13 mouse cellular contexts compared by ENCODE assay signal in the genomic region with DNA sequence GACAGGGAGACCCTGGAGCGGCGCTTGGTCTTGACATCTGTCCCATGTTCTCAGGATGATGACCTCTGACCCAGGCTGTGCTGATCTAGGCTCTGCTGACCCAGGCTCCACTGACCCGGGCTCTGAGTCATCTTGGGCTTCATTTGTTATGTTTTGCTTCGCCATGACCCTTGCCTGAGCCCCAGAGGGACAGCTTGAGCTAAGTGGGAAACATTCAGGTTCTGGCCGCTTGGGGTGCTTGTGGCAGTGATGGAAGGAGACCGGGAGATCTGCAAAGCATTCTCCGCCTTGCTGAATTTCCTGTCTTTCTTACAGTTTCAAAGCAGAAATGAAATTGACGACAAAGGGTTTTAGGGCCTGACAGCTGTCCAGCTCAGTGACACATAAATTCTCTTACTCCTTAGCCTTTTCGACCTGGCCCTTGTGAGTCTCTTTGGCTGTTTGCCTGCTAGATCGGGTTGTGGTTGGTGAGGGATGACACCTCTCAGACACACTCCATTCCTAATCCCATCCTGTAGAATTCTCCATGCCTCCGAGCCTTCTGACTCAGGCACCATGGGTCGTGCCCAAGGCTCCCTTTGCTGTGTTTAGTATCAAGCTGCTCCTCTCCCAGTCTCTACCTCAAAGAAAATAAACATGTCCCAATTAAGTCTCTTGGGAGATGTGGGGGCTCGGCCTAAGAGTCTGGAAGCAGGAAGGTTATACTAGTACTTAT. TPM values are rescaled to one million over a fixed set of nuclear protein-coding genes. Genes with fewer than 3 reads are reported as not detected.
A peak's percentile ranks its signal among the peaks of the same experiment; 100 is the strongest.
DNase-seq lines count a peak whose midpoint lies in the region; TF ChIP-seq lines count a peak whose summit lies in the region.
"Had no signal": no experiment of that assay in that cellular context is flagged by ENCODE, and none has a peak within 500 bp of the region (broad histone marks: within the 10 kb centered on the region; RNA-seq: fewer than 3 reads in every experiment).

No protein-coding gene starts in this region.

- H3K36me3 ChIP-seq in myocyte (ENCODE audit: control insufficient read depth, insufficient read depth), result no peaks in the 10 kb centered on the region
- H3K36me3 ChIP-seq: liver, embryonic 15.5 days; neural tube, embryonic 15.5 days had no signal

- intact Hi-C loops in gastrocnemius, adult 2 months (cut with DNase I), result no loop called here

- H3ac ChIP-seq in myocyte (ENCODE audit: control insufficient read depth, insufficient read length), result no peak overlapping the region

- no peaks in the 10 kb centered on the region for H3K27me3 ChIP-seq in myocyte (ENCODE audit: control insufficient read depth, insufficient read depth, insufficient read length)
- H3K27me3 ChIP-seq: neural tube, embryonic 15.5 days had no signal

- H3K27ac ChIP-seq in gastrocnemius, adult 2 months, result peak overlapping the region; percentile 71
- H3K27ac ChIP-seq: liver, embryonic 15.5 days had no signal

- TF ChIP-seq CTCF in gastrocnemius, adult 2 months (IDR thresholded peaks at IDR 0.05), result no peak; the same call in 1 of the 2 replicates

- no peak for DNase-seq in gastrocnemius, adult 2 months
- DNase-seq in gastrocnemius, postnatal 25 days, result no peak
- peak; percentile 60 for DNase-seq in kidney, postnatal 10 days
- no peak for DNase-seq in kidney, adult 18-20 months
- peak; percentile 12 for DNase-seq in ovary, postnatal 36 days (ENCODE audit: low spot score)
- no peak for DNase-seq in ovary, postnatal 14 days (ENCODE audit: low spot score)
- no peak for DNase-seq in urinary bladder, postnatal 4 days (ENCODE audit: low spot score in 2 of 2)
- DNase-seq: midbrain, embryonic 14.5 days had no signal

- H3K4me2 ChIP-seq in myocyte (ENCODE audit: low read depth), result peak overlapping the region; percentile 50
- H3K4me2 ChIP-seq: liver, embryonic 15.5 days had no signal

- TF ChIP-seq POLR2A in myocyte (IDR thresholded peaks at IDR 0.05; ENCODE audit: insufficient read length, low read depth), result no peak

- H3K79me2 ChIP-seq in myocyte (ENCODE audit: control insufficient read depth, insufficient read depth), result no peaks in the 10 kb centered on the region

- no peak overlapping the region for H3K4me3 ChIP-seq in gastrocnemius, adult 2 months
- H3K4me3 ChIP-seq in myocyte, result no peak overlapping the region
- H3K4me3 ChIP-seq: liver, embryonic 15.5 days; neural tube, embryonic 15.5 days had no signal

TF ChIP-seq in myocyte, 11 proteins besides CTCF, POLR2A, EP300 and RAD21:
- TF ChIP-seq MYOD1 (IDR thresholded peaks at IDR 0.05; ENCODE audit: control insufficient read depth in 1 of 3, insufficient read length in 2 of 3, low read depth in 2 of 3) (peak in 1 of 3 experiments; percentile 18), REST (IDR thresholded peaks at IDR 0.05; ENCODE audit: insufficient read depth, insufficient read length) (no peak)

RNA-seq across cellular contexts. Expression of gene C1qtnf1, which starts 3.2 kb away (rescaled TPM):
- 10 to 100 TPM in 1 of 2 experiments, 1 to 10 TPM in 1; 7.9 to 12.6 TPM for total RNA-seq in gastrocnemius, adult 2 months (2021)
- total RNA-seq in gastrocnemius, postnatal 25 days (2021), result 10 to 100 TPM in 1 of 2 experiments, 1 to 10 TPM in 1; 9.2 to 13.4 TPM
- 9.8 TPM for polyA plus RNA-seq in myocyte (2012; fragmentation: generic; extraction: Trizol)
- total RNA-seq: common myeloid progenitor, adult 5-6 weeks; granulocyte monocyte progenitor cell, adult 5-6 weeks had no signal

RNA-seq across cellular contexts. Expression of gene Cant1, which starts 5.9 kb away (rescaled TPM):
- total RNA-seq in gastrocnemius, adult 2 months (2021), result 10 to 100 TPM; 10.7 to 11.6 TPM
- total RNA-seq in gastrocnemius, postnatal 25 days (2021), result 1 to 10 TPM; 9.3 to 9.9 TPM
- polyA plus RNA-seq in myocyte (2012; fragmentation: generic; extraction: Trizol), result 33.7 TPM

RNA-seq across cellular contexts. Expression of gene Lgals3bp, which starts 22.9 kb away (rescaled TPM):
- total RNA-seq in gastrocnemius, adult 2 months (2021), result 10 to 100 TPM; 12.0 to 17.0 TPM
- total RNA-seq in gastrocnemius, postnatal 25 days (2021), result 10 to 100 TPM; 11.0 to 14.7 TPM
- 16.4 TPM for polyA plus RNA-seq in myocyte (2012; fragmentation: generic; extraction: Trizol)

RNA-seq across cellular contexts. Expression of gene Engase, which starts 51.9 kb away (rescaled TPM):
- 1 to 10 TPM; 4.3 to 6.2 TPM for total RNA-seq in gastrocnemius, adult 2 months (2021)
- 1 to 10 TPM; 5.4 to 9.5 TPM for total RNA-seq in gastrocnemius, postnatal 25 days (2021)
- 5.1 TPM for polyA plus RNA-seq in myocyte (2012; fragmentation: generic; extraction: Trizol)

Comparison
In these comparisons a context has a peak if more than half of its experiments do, and no peak if none do; other contexts are left out.
1. DNase-seq: peak in kidney, postnatal 10 days (single experiment) and ovary, postnatal 36 days (single experiment); none in gastrocnemius, adult 2 months (single experiment), gastrocnemius, postnatal 25 days (single experiment), kidney, adult 18-20 months (single experiment), ovary, postnatal 14 days (single experiment) and urinary bladder, postnatal 4 days (0 of 2).